Mouse (Mus musculus) adrenal gland, adult (tissue): ENCODE measurements around the gene Tmem213.

ENCODE experiments used
- DNase-seq, 2 experiments: peaks; one replicate each; pipeline ENCODE4 v3.0.0; 2022 to 2023; ENCODE audit warnings: low spot score in 1 of 2; ENCODE audit not compliant: inconsistent age in 2 of 2

Tmem213 gene

GRCm38 (mm10) chr6:38109160-38109795 lies at the start of gene Tmem213:
TSS of gene Tmem213 (plus strand) at chr6:38109255.
- DNase-seq: no peak

- DNase-seq: no peak
Observed at GRCm38 (mm10) chr6:38064621-38065020, 44.4 kb upstream of the Tmem213 start.

GRCm38 (mm10) chr6:38065122-38065500 lies 43.9 kb upstream of the Tmem213 start:
- DNase-seq: no peak

GRCm38 (mm10) chr6:38065501-38066122 lies 43.4 kb upstream of the Tmem213 start:
- no peak for DNase-seq

GRCm38 (mm10) chr6:38066215-38066614 lies 42.8 kb upstream of the Tmem213 start:
- peak; percentile 48 to 83 for DNase-seq

- no peak for DNase-seq
Observed at GRCm38 (mm10) chr6:38071256-38071655, 37.8 kb upstream of the Tmem213 start.

- DNase-seq: no peak
Observed at GRCm38 (mm10) chr6:38072137-38072796, 36.8 kb upstream of the Tmem213 start.

GRCm38 (mm10) chr6:38073592-38073991 lies 35.5 kb upstream of the Tmem213 start:
- no peak for DNase-seq

GRCm38 (mm10) chr6:38080364-38080763 lies 28.7 kb upstream of the Tmem213 start:
- DNase-seq: no peak

- DNase-seq: no peak
Observed at GRCm38 (mm10) chr6:38081727-38082341, 27.2 kb upstream of the Tmem213 start.

GRCm38 (mm10) chr6:38083204-38083603 lies 25.9 kb upstream of the Tmem213 start:
- DNase-seq: no peak

- DNase-seq: no peak
Observed at GRCm38 (mm10) chr6:38087242-38088026, 21.6 kb upstream of the Tmem213 start.

GRCm38 (mm10) chr6:38092539-38092938 lies 16.5 kb upstream of the Tmem213 start:
- no peak for DNase-seq

GRCm38 (mm10) chr6:38094701-38095100 lies 14.4 kb upstream of the Tmem213 start:
- DNase-seq: no peak

GRCm38 (mm10) chr6:38096961-38097370 lies 12.1 kb upstream of the Tmem213 start:
- DNase-seq: no peak

- DNase-seq: no peak
Observed at GRCm38 (mm10) chr6:38102216-38102795, 6.7 kb upstream of the Tmem213 start.

- DNase-seq: no peak
Observed at GRCm38 (mm10) chr6:38103775-38104174, 5.3 kb upstream of the Tmem213 start.

- no peak for DNase-seq
Observed at GRCm38 (mm10) chr6:38105924-38106323, 3.1 kb upstream of the Tmem213 start.

GRCm38 (mm10) chr6:38108449-38108848 lies 606 bp upstream of the Tmem213 start:
- no peak for DNase-seq

- no peak for DNase-seq
Observed at GRCm38 (mm10) chr6:38109871-38110270, 816 bp downstream of the Tmem213 start.

- DNase-seq: no peak
Observed at GRCm38 (mm10) chr6:38110859-38111258, 1.8 kb downstream of the Tmem213 start.
